Mouse (Mus musculus) liver, embryonic 14.5 days (tissue): Measurements from ENCODE around the gene Oit3.

Source experiments
- CTCF ChIP-seq: IDR thresholded peaks from 2 replicates; pipeline ENCODE4 v1.5.1; 2016; ENCODE audit warnings: antibody characterized with exemption, low read depth, control low read depth
- EP300 ChIP-seq: IDR thresholded peaks from 2 replicates; pipeline ENCODE4 v1.6.1; 2016; ENCODE audit warnings: antibody characterized with exemption, low read depth

- TF ChIP-seq CTCF (no peak), EP300 (no peak)
These were observed 61.2 kb downstream of the Oit3 start for GRCm38 (mm10) chr10:59380411-59380821.
